Mouse (Mus musculus): ENCODE data around the gene Ndufa4l2.

DNA sequence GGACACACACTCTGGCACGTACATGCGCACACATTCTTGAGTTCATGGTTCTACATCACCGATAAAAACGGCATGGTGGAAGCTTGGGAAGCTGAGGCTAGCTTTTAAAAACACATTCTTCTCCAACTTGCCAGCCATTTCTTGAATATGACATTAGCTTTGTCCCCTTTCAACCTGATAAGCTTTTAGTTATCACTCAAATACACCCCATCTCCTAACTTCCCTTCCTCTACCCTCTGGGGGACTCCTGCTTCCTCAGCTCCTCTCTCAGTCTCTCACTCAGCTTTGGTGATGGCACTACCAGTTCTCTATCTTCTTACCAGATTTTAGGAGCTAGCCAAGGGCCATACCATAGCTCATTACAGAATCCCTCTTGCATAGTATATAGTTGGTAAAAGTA is 39.6 kb upstream of the Ndufa4l2 start:
- no peak for TF ChIP-seq ZC3H11A (IDR thresholded peaks at IDR 0.05; ENCODE audit: borderline replicate concordance, low read depth, low read length)
- TF ChIP-seq MAFK (IDR thresholded peaks at IDR 0.05; ENCODE audit: insufficient read depth, low read depth, low read length) = no peak
- no peak for TF ChIP-seq CHD2 (IDR thresholded peaks at IDR 0.05; ENCODE audit: low read depth, low read length)
- TF ChIP-seq HCFC1 (IDR thresholded peaks at IDR 0.05; ENCODE audit: borderline replicate concordance, insufficient read depth, low read length) = no peak
- TF ChIP-seq ZNF384 (IDR thresholded peaks at IDR 0.05; ENCODE audit: low read depth, low read length) = no peak

Data from ES-E14 (cell line).